Mouse (Mus musculus) spleen, adult 2 months (tissue): ENCODE results near the gene Gatad2b. TPM values are rescaled to one million over a fixed set of nuclear protein-coding genes. Genes with fewer than 3 reads are reported as not detected.

Experiments
- DNase-seq, 2 experiments: peaks; one replicate each; pipeline versions ENCODE4 v3.0.0 to v3.0.0-alpha.2; 2012 to 2021; ENCODE audit warnings: low spot score in 2 of 2, low read depth in 1 of 2
- H3K27ac ChIP-seq: fragments of 200-500 bp; 2 replicates; pipeline ENCODE4 v1.5.1; 2012; ENCODE audit warnings: low read length, inconsistent platforms; ENCODE audit not compliant: insufficient read depth
- H3K27me3 ChIP-seq: fragments of 200-500 bp; 2 replicates; pipeline ENCODE4 v1.6.1; 2012; ENCODE audit warnings: mild to moderate bottlenecking, moderate library complexity, low read length, inconsistent platforms; ENCODE audit not compliant: control insufficient read depth, insufficient read depth
- H3K36me3 ChIP-seq: fragments of 200-500 bp; 2 replicates; pipeline ENCODE4 v1.6.1; 2012; ENCODE audit warnings: mild to moderate bottlenecking, low read length, inconsistent platforms; ENCODE audit not compliant: control insufficient read depth, insufficient read depth
- H3K4me1 ChIP-seq: fragments of 200-500 bp; 2 replicates; pipeline ENCODE4 v1.6.1; 2011; ENCODE audit warnings: inconsistent platforms; ENCODE audit not compliant: control insufficient read depth, insufficient read depth, insufficient read length
- H3K4me3 ChIP-seq: fragments of 200-500 bp; 2 replicates; pipeline ENCODE4 v1.5.1; 2011; ENCODE audit warnings: mild to moderate bottlenecking, inconsistent platforms; ENCODE audit not compliant: insufficient read depth, insufficient read length; ENCODE audit errors: extremely low read depth
- CTCF ChIP-seq: fragments of 200-500 bp; IDR thresholded peaks from 2 replicates; pipeline ENCODE4 v1.5.1; 2011; ENCODE audit warnings: mild to moderate bottlenecking, inconsistent platforms; ENCODE audit not compliant: insufficient read depth, insufficient read length, insufficient replicate concordance; ENCODE audit errors: extremely low read depth
- POLR2A ChIP-seq: fragments of 200-500 bp; IDR thresholded peaks from 2 replicates; pipeline ENCODE4 v1.6.1; 2011; ENCODE audit warnings: low read depth, low read length, inconsistent platforms
- whole genome bisulfite sequencing: fragments of 180-500 bp; shearing (Covaris S2); methylation state at CpG from one replicate; pipeline ENCODE4 v1.1.7; 2018; 5-methylcytosine and 5-hydroxymethylcytosine counted together
- polyA plus RNA-seq: library from polyadenylated mRNA; depleted of rRNA; stranded (reverse); fragments of >200 nt; gene quantifications from 2 replicates; pipeline ENCODE4 v1.2.3, GENCODE M21; 2012

The Gatad2b gene
- polyA plus RNA-seq, 1 experiment = 26.9 TPM

GRCm38 (mm10) chr3:90268190-90268589 is 24.8 kb upstream of the Gatad2b start:
- H3K4me1 ChIP-seq = peaks cover 18% of the 10 kb centered on the region; the same call in 1 of the 2 replicates
- H3K27ac ChIP-seq = no peak overlapping the region
- no peaks in the 10 kb centered on the region for H3K27me3 ChIP-seq
- H3K4me3 ChIP-seq = no peak overlapping the region; the same call in 1 of the 2 replicates
- TF ChIP-seq POLR2A (no peak), CTCF (no peak)
- peaks cover 54% of the 10 kb centered on the region for H3K36me3 ChIP-seq
- no peak for DNase-seq
- WGBS = 93% methylated on average over 11 of the region's 11 CpGs

DNA sequence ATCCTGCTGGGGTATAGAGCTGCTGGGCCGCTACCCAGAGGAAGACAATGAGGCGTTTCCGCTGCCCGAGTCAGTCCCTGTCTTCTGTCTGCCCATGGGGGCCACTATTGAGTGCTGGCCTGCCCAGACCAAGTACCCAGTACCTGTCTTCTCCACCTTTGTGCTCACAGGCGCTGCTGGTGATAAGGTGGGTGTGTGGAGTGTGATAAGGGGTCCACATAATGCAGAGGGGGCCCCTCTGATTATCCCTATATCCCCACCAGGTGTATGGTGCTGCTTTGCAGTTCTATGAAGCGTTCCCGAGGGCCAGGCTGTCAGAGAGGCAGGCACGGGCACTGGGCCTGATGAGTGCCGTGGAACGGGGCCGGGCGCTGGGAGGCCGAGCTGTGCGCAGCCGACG is 24.0 kb upstream of the Gatad2b start:
- peaks cover 13% of the 10 kb centered on the region; the same call in 1 of the 2 replicates for H3K4me1 ChIP-seq
- no peak overlapping the region for H3K27ac ChIP-seq
- H3K4me3 ChIP-seq = no peak overlapping the region
- no peak for TF ChIP-seq CTCF
- TF ChIP-seq POLR2A = no peak
- H3K27me3 ChIP-seq = no peaks in the 10 kb centered on the region
- H3K36me3 ChIP-seq = peaks cover 55% of the 10 kb centered on the region
- DNase-seq = no peak
- 93% methylated on average over 16 of the region's 16 CpGs for WGBS

GRCm38 (mm10) chr3:90270784-90271183 is 22.2 kb upstream of the Gatad2b start:
- no peaks in the 10 kb centered on the region for H3K27me3 ChIP-seq
- no peak overlapping the region for H3K4me3 ChIP-seq
- TF ChIP-seq CTCF (no peak), POLR2A (no peak)
- H3K36me3 ChIP-seq = peaks cover 64% of the 10 kb centered on the region
- DNase-seq = no peak
- no peak overlapping the region for H3K27ac ChIP-seq
- H3K4me1 ChIP-seq = peaks cover 9% of the 10 kb centered on the region; the same call in 1 of the 2 replicates
- 93% methylated on average over 8 of the region's 8 CpGs for WGBS

DNA sequence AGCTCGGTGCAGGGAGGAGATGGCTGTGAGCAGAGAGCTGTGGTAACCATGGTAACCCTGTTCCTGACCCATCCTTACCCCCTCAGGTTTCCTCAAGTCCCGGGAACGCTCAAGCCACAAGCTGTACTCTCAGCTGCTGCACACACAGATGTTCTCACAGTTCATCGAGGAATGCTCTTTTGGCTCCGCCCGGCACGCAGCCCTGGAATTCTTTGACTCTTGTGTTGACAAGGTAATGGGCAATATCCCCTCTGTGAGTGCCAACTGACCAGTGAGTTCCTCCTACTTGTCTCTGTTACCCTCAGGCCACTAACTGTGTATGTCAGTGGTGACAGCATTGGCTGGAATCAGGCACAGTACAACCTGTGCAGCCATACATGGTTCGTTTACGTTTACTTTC is 20.8 kb upstream of the Gatad2b start:
- H3K36me3 ChIP-seq = peaks cover 76% of the 10 kb centered on the region
- 92% methylated on average over 9 of the region's 9 CpGs for WGBS

DNA sequence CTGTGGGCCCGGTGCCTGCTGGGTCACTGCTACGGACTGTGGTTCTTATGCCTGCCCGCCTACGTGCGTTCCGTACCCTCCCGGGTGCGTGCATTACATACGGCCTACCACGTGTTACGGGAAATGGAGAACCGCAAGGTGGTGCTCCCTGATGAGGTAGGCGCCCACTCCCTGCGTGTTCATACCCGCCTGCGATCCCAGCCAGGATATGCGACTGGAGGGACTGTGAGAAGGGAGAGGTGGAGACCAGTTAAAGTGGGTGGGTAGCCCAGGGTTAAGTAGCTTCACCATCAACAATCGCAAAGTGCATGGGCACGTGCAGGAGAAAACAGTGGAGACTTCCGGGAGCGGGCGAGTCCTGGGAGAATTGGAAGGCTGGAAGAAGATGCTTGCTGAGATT is 19.1 kb upstream of the Gatad2b start:
- H3K36me3 ChIP-seq = peaks cover 82% of the 10 kb centered on the region
- TF ChIP-seq POLR2A = no peak
- TF ChIP-seq CTCF = no peak
- H3K27ac ChIP-seq = no peak overlapping the region
- no peak overlapping the region for H3K4me3 ChIP-seq
- DNase-seq = no peak
- no peaks in the 10 kb centered on the region for H3K4me1 ChIP-seq
- H3K27me3 ChIP-seq = no peaks in the 10 kb centered on the region
- 98% methylated on average over 22 of the region's 22 CpGs for WGBS

More for the DNA sequence above, 20.8 kb upstream of the Gatad2b start:
- H3K27me3 ChIP-seq = no peaks in the 10 kb centered on the region
- peaks cover 8% of the 10 kb centered on the region; the same call in 1 of the 2 replicates for H3K4me1 ChIP-seq
- TF ChIP-seq POLR2A (no peak), CTCF (no peak)
- no peak for DNase-seq
- no peak overlapping the region for H3K27ac ChIP-seq
- no peak overlapping the region for H3K4me3 ChIP-seq

DNA sequence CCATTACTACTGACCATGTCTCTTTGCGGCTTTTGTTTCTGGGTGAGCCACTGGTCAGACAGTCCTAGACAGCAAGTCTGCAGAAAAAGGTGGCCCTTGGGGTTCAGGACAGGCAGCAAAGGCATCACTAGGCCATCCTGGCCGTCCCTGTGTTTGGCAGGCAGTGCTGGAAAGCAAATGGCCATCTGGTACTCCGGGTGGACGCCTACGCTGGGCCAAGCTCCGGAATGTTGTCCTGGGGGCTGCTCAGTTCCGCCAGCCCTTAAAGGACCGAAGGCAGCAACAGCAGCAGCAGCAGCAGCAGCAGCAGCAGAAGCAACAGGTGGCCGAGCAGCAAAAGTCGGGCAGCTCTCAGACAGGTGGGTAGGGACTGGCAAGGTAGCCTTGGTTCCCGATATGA is 17.7 kb upstream of the Gatad2b start:
- Histone ChIP-seq H3K4me3 (no peak overlapping the region), H3K27ac (no peak overlapping the region), H3K36me3 (peaks cover 81% of the 10 kb centered on the region), H3K27me3 (no peaks in the 10 kb centered on the region), H3K4me1 (no peaks in the 10 kb centered on the region)
- 95% methylated on average over 11 of the region's 11 CpGs for WGBS
- DNase-seq = no peak
- TF ChIP-seq CTCF (no peak), POLR2A (no peak)

DNA sequence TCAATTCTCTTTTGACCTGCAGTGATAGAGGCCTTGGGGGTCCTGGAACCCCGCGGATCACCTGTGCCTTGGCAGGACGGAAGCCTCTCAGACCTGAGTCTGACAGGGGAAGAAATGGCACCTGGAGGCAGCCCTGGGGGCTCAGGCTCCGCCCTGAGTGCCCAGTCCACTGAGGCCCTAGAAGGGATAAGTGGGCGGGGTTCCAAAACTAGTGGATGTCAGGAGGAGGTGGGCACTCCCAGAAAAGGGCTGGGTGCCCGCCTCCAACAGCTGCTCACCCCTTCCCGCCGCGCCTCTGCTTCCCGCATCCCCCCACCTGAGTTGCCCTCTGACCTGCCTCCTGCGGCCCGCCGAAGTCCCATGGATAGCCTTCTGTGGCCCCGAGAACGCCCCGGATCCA is 16.1 kb upstream of the Gatad2b start:
- Histone ChIP-seq H3K4me1 (no peaks in the 10 kb centered on the region), H3K36me3 (peaks cover 71% of the 10 kb centered on the region), H3K27me3 (no peaks in the 10 kb centered on the region), H3K27ac (no peak overlapping the region), H3K4me3 (no peak overlapping the region)
- no peak for DNase-seq
- WGBS = 89% methylated on average over 16 of the region's 16 CpGs
- TF ChIP-seq CTCF = no peak
- no peak for TF ChIP-seq POLR2A
